Mouse (Mus musculus): ENCODE measurements around the gene Asb10. TPM values are rescaled to one million over a fixed set of nuclear protein-coding genes. Genes with fewer than 3 reads are reported as not detected.

The Asb10 gene
- polyA plus RNA-seq, 1 experiment from 2014 or later, result 0.99 TPM

Other genes with a start within 250 kb of the Asb10 start
- 3.5 and 4.9 TPM in 2 replicates for gene Kcnh2, start 189.4 kb downstream of the Asb10 start, polyA plus RNA-seq (2015; fragmentation: Nextera tagmentation; extraction: Ambion mirVana)
- 7.5 and 8.0 TPM in 2 replicates for gene Nos3, start 176.2 kb downstream of the Asb10 start, polyA plus RNA-seq (2015; fragmentation: Nextera tagmentation; extraction: Ambion mirVana)
- gene Atg9b, start 148.8 kb downstream of the Asb10 start, polyA plus RNA-seq (2015; fragmentation: Nextera tagmentation; extraction: Ambion mirVana), result 2.0 and 2.8 TPM in 2 replicates
- 38.9 and 46.5 TPM in 2 replicates for gene Abcb8, start 147.3 kb downstream of the Asb10 start, polyA plus RNA-seq (2015; fragmentation: Nextera tagmentation; extraction: Ambion mirVana)
- gene Asic3, start 127.6 kb downstream of the Asb10 start, polyA plus RNA-seq (2015; fragmentation: Nextera tagmentation; extraction: Ambion mirVana), result 0.24 and 0.73 TPM in 2 replicates
- gene Cdk5, start 117.4 kb downstream of the Asb10 start, polyA plus RNA-seq (2015; fragmentation: Nextera tagmentation; extraction: Ambion mirVana), result 48.6 and 54.9 TPM in 2 replicates
- 36.7 and 40.0 TPM in 2 replicates for gene Slc4a2, start 117.1 kb downstream of the Asb10 start, polyA plus RNA-seq (2015; fragmentation: Nextera tagmentation; extraction: Ambion mirVana)
- gene Fastk, start 95.7 kb downstream of the Asb10 start, polyA plus RNA-seq (2015; fragmentation: Nextera tagmentation; extraction: Ambion mirVana), result 108 and 130 TPM in 2 replicates
- gene Tmub1, start 93.1 kb downstream of the Asb10 start, polyA plus RNA-seq (2015; fragmentation: Nextera tagmentation; extraction: Ambion mirVana), result 21.3 and 23.9 TPM in 2 replicates
- 32.4 and 34.1 TPM in 2 replicates for gene Agap3, start 88.8 kb downstream of the Asb10 start, polyA plus RNA-seq (2015; fragmentation: Nextera tagmentation; extraction: Ambion mirVana)
- 0.06 and 0.10 TPM in 2 replicates for gene Gbx1, start 13.8 kb downstream of the Asb10 start, polyA plus RNA-seq (2015; fragmentation: Nextera tagmentation; extraction: Ambion mirVana)
- 0.14 and 0.26 TPM in 2 replicates for gene 4931409K22Rik, start 15.8 kb upstream of the Asb10 start, polyA plus RNA-seq (2015; fragmentation: Nextera tagmentation; extraction: Ambion mirVana)
- gene Abcf2, start 36.5 kb upstream of the Asb10 start, polyA plus RNA-seq (2015; fragmentation: Nextera tagmentation; extraction: Ambion mirVana), result 97.2 and 98.2 TPM in 2 replicates
- 37.7 and 39.5 TPM in 2 replicates for gene Chpf2, start 45.8 kb upstream of the Asb10 start, polyA plus RNA-seq (2015; fragmentation: Nextera tagmentation; extraction: Ambion mirVana)
- 32.4 and 37.2 TPM in 2 replicates for gene Smarcd3, start 83.4 kb upstream of the Asb10 start, polyA plus RNA-seq (2015; fragmentation: Nextera tagmentation; extraction: Ambion mirVana)
- 31.3 and 32.9 TPM in 2 replicates for gene Nub1, start 144.6 kb upstream of the Asb10 start, polyA plus RNA-seq (2015; fragmentation: Nextera tagmentation; extraction: Ambion mirVana)
- 16.8 and 18.4 TPM in 2 replicates for gene Wdr86, start 189.7 kb upstream of the Asb10 start, polyA plus RNA-seq (2015; fragmentation: Nextera tagmentation; extraction: Ambion mirVana)
- 2.6 TPM in 1 of 2 replicates, not detected in the other for gene Crygn, start 217.0 kb upstream of the Asb10 start, polyA plus RNA-seq (2015; fragmentation: Nextera tagmentation; extraction: Ambion mirVana)

All from limb, embryonic 15.5 days (tissue).